Mouse (Mus musculus) stomach, postnatal 0 days (tissue): ENCODE measurements at regions not wholly inside any gene's neighbourhood (a gene's known extent, or its start where the extent isn't known, plus 50 kb on each side); places are given as distances from the start of the nearest gene placed in this dataset.

Experiments used
- CTCF ChIP-seq: IDR thresholded peaks from 2 replicates; pipeline ENCODE4 v1.5.1; 2016; ENCODE audit warnings: antibody characterized with exemption, low read depth, mild to moderate bottlenecking, moderate library complexity
- EP300 ChIP-seq: optimal IDR thresholded peaks from 2 replicates; pipeline ENCODE3; 2016; ENCODE audit warnings: antibody characterized with exemption

DNA sequence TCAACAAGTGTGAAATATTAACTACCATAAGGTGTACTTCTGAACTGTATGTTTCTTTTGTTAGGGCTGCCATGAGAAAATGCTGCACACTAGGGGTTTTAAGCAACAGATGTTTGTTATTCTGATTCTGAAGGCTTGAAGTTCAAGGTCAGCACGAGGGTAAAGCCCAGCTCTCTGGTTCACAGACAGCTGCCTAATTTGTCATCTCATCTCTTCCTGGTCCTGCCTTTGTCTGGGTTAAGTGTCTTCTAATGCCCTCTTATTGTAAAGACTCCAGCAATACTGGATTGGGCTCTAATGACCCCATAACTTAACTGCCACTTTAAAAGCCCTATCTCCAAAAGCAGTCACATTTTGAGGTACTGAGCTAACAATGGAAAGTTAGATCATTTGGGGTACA lies 209.9 kb upstream of the Trib2 start:
- TF ChIP-seq CTCF (no peak), EP300 (no peak)
